Mouse (Mus musculus) CH12.LX (cell line): ENCODE results near the gene Zfp110. TPM values are rescaled to one million over a fixed set of nuclear protein-coding genes. Genes with fewer than 3 reads are reported as not detected.

Source experiments
- DNase-seq: peaks from one replicate; pipeline ENCODE4 v3.0.0-alpha.2; 2013; ENCODE audit errors: extremely low read depth
- H3K27ac ChIP-seq: 2 replicates; pipeline ENCODE4 v1.5.1; 2012; ENCODE audit warnings: low read depth, mild to moderate bottlenecking, control low read depth, moderate library complexity; ENCODE audit not compliant: insufficient read depth
- H3K27me3 ChIP-seq: replicated peaks from 2 replicates; pipeline ENCODE3; 2012; ENCODE audit warnings: inconsistent platforms
- H3K36me3 ChIP-seq, 2 experiments: replicated peaks in 1 of 2; 2 replicates each; pipeline versions ENCODE3 to v1.6.1; 2012; ENCODE audit warnings: inconsistent platforms in 1 of 2, low read length in 1 of 2, mild to moderate bottlenecking in 1 of 2, mixed read lengths in 1 of 2, moderate library complexity in 1 of 2; ENCODE audit not compliant: control insufficient read depth in 1 of 2, insufficient read depth in 1 of 2
- H3K4me1 ChIP-seq, 2 experiments: 2 replicates each; pipeline ENCODE4 v1.6.1; 2012; ENCODE audit warnings: inconsistent platforms in 1 of 2, moderate library complexity in 1 of 2; ENCODE audit not compliant: insufficient read depth in 2 of 2, control insufficient read depth in 1 of 2
- H3K4me2 ChIP-seq: 2 replicates; pipeline ENCODE4 v1.6.1; 2012; ENCODE audit warnings: low read depth, mild to moderate bottlenecking, control low read depth; ENCODE audit not compliant: poor library complexity, insufficient read depth, severe bottlenecking
- H3K4me3 ChIP-seq, 3 experiments: fragments of 150-350 bp in 1 of 3; sonication (generic) in 1 of 3; replicated peaks in 1 of 3; 2 replicates each; pipeline versions ENCODE3 to v1.5.1; 2011 to 2012; ENCODE audit warnings: low read depth in 2 of 3, low read length in 2 of 3, mild to moderate bottlenecking in 2 of 3, moderate library complexity in 2 of 3, control low read depth in 1 of 3, improper control_type of control experiment in 1 of 3, inconsistent platforms in 1 of 3, mixed read lengths in 1 of 3; ENCODE audit not compliant: poor library complexity in 1 of 3
- H3K79me2 ChIP-seq: replicated peaks from 2 replicates; pipeline ENCODE4 v1.6.1; 2012; ENCODE audit warnings: mild to moderate bottlenecking, moderate library complexity; ENCODE audit not compliant: control insufficient read depth, poor library complexity, insufficient read depth, severe bottlenecking; ENCODE audit errors: extremely low read depth
- H3K9ac ChIP-seq: 2 replicates; pipeline ENCODE4 v1.6.1; 2012; ENCODE audit warnings: low read depth, mild to moderate bottlenecking, control low read depth, moderate library complexity; ENCODE audit not compliant: insufficient read depth
- H3K9me3 ChIP-seq: replicated peaks from 2 replicates; pipeline ENCODE3; 2012; ENCODE audit warnings: low read length, inconsistent platforms, mixed read lengths
- BHLHE40 ChIP-seq: IDR thresholded peaks from 2 replicates; pipeline ENCODE4 v1.6.1; 2011; ENCODE audit warnings: mild to moderate bottlenecking, low read depth, low read length, improper control_type of control experiment
- CHD2 ChIP-seq: IDR thresholded peaks from 2 replicates; pipeline ENCODE4 v1.6.1; 2011; ENCODE audit warnings: low read length, improper control_type of control experiment
- CTCF ChIP-seq, 2 experiments: IDR thresholded peaks in 1 of 2; conservative IDR thresholded peaks in 1 of 2; 2 replicates each; pipeline ENCODE4 v1.5.1; 2011 to 2012; ENCODE audit warnings: low read depth in 2 of 2, low read length in 2 of 2, improper control_type of control experiment in 1 of 2, inconsistent platforms in 1 of 2, mild to moderate bottlenecking in 1 of 2, moderate library complexity in 1 of 2
- GABPA ChIP-seq: IDR thresholded peaks from 2 replicates; pipeline ENCODE4 v1.6.1; 2012; ENCODE audit warnings: low read depth, low read length, improper control_type of control experiment, inconsistent platforms; ENCODE audit not compliant: insufficient replicate concordance
- HCFC1 ChIP-seq: IDR thresholded peaks from 2 replicates; pipeline ENCODE4 v1.6.1; 2012; ENCODE audit warnings: low read depth, mild to moderate bottlenecking, inconsistent platforms, low read length, improper control_type of control experiment
- KAT2A ChIP-seq: IDR thresholded peaks from 2 replicates; pipeline ENCODE4 v1.6.1; 2012; ENCODE audit warnings: low read length, improper control_type of control experiment, inconsistent platforms; ENCODE audit not compliant: insufficient replicate concordance
- MAFK ChIP-seq: IDR thresholded peaks from 2 replicates; pipeline ENCODE4 v1.6.1; 2011; ENCODE audit warnings: low read length, improper control_type of control experiment; ENCODE audit not compliant: insufficient replicate concordance
- MEF2A ChIP-seq: IDR thresholded peaks from 2 replicates; pipeline ENCODE4 v1.6.1; 2014; ENCODE audit warnings: low read depth, mild to moderate bottlenecking, inconsistent platforms, low read length, improper control_type of control experiment, borderline replicate concordance
- MXI1 ChIP-seq: IDR thresholded peaks from 2 replicates; pipeline ENCODE4 v1.6.1; 2011; ENCODE audit warnings: mild to moderate bottlenecking, low read depth, low read length, improper control_type of control experiment
- NELFE ChIP-seq: IDR thresholded peaks from 2 replicates; pipeline ENCODE4 v1.6.1; 2011; ENCODE audit warnings: low read depth, low read length, improper control_type of control experiment
- PAX5 ChIP-seq: IDR thresholded peaks from 2 replicates; pipeline ENCODE4 v1.6.1; 2012; ENCODE audit warnings: low read length, inconsistent platforms, mixed read lengths
- POLR2A ChIP-seq: IDR thresholded peaks from 2 replicates; pipeline ENCODE4 v1.6.1; 2011; ENCODE audit warnings: low read depth, mild to moderate bottlenecking, improper control_type of control experiment, low read length
- RAD21 ChIP-seq: IDR thresholded peaks from 2 replicates; pipeline ENCODE4 v1.6.1; 2011; ENCODE audit warnings: low read depth, mild to moderate bottlenecking, low read length, improper control_type of control experiment, moderate library complexity
- SMC3 ChIP-seq: IDR thresholded peaks from 2 replicates; pipeline ENCODE4 v1.6.1; 2011; ENCODE audit warnings: low read depth, low read length, improper control_type of control experiment
- TCF12 ChIP-seq: IDR thresholded peaks from 2 replicates; pipeline ENCODE4 v1.6.1; 2014; ENCODE audit warnings: low read depth, mild to moderate bottlenecking, inconsistent platforms, low read length, improper control_type of control experiment
- UBTF ChIP-seq: IDR thresholded peaks from 2 replicates; pipeline ENCODE4 v1.6.1; 2012; ENCODE audit warnings: low read depth, mild to moderate bottlenecking, inconsistent platforms, low read length, improper control_type of control experiment, moderate library complexity
- USF1 ChIP-seq: IDR thresholded peaks from 2 replicates; pipeline ENCODE4 v1.6.1; 2014; ENCODE audit warnings: low read depth, mild to moderate bottlenecking, inconsistent platforms, low read length, improper control_type of control experiment
- USF2 ChIP-seq: conservative IDR thresholded peaks from 2 replicates; pipeline ENCODE4 v1.6.1; 2011; ENCODE audit warnings: low read depth, low read length, improper control_type of control experiment
- ZC3H11A ChIP-seq: IDR thresholded peaks from 2 replicates; pipeline ENCODE4 v1.6.1; 2012; ENCODE audit warnings: low read depth, mild to moderate bottlenecking, inconsistent platforms, low read length, improper control_type of control experiment
- ZKSCAN1 ChIP-seq: IDR thresholded peaks from 2 replicates; pipeline ENCODE4 v1.6.1; 2012; ENCODE audit warnings: low read depth, inconsistent platforms, low read length, improper control_type of control experiment, borderline replicate concordance
- ZNF384 ChIP-seq: IDR thresholded peaks from 2 replicates; pipeline ENCODE4 v1.6.1; 2012; ENCODE audit warnings: low read depth, low read length, improper control_type of control experiment, inconsistent platforms
- dilution Hi-C: fragments of 300-500 bp; cut with MboI; formaldehyde crosslinking; loops from 2 replicates; pipeline ENCODE4 v1.14.3; 2020; ENCODE audit warnings: low sequenced_read_pairs; ENCODE audit not compliant: extremely low pct_unique_long_range_greater_than_20kb, extremely low pct_ligation_motif_present
- in situ Hi-C: fragments of 300-500 bp; cut with MboI; formaldehyde crosslinking; loops from 3 replicates; pipeline ENCODE4 v1.14.3; 2019; ENCODE audit warnings: low sequenced_read_pairs, low pct_ligation_motif_present, low pct_unique_long_range_greater_than_20kb, mixed read lengths
- polyA plus RNA-seq: library from polyadenylated mRNA; unstranded; fragments of >175 nt; gene quantifications from 2 replicates; pipeline ENCODE4 v1.2.1, GENCODE M21; 2012; ENCODE audit warnings: low read depth; ENCODE audit not compliant: insufficient read length
- total RNA-seq, 2 experiments: library from RNA; depleted of rRNA; stranded (reverse); fragments of 300-350 nt in 1 of 2; fragments of >200 nt in 1 of 2; gene quantifications; 2 replicates each; pipeline ENCODE4 v1.2.3; 2012 to 2014

Zfp110 gene
- total and polyA plus RNA-seq, 3 experiments, result 14.8 to 29.3 (median 26.6) TPM

- no peaks in the 10 kb centered on the region for H3K4me1 ChIP-seq
- in situ Hi-C loops, result no loop called here
- no peak overlapping the region for H3K4me2 ChIP-seq
- dilution Hi-C loops, result no loop called here
- TF ChIP-seq GABPA, result no peak
- no peak for TF ChIP-seq KAT2A
- no peak for TF ChIP-seq PAX5
- no peak for TF ChIP-seq MEF2A
- no peak for TF ChIP-seq TCF12
- no peak; the same call in 1 of the 2 replicates for TF ChIP-seq ZC3H11A
- no peak for TF ChIP-seq POLR2A
- no peak for TF ChIP-seq ZKSCAN1
- no peak for TF ChIP-seq USF2
- TF ChIP-seq UBTF, result no peak
- no peak for TF ChIP-seq NELFE
- peak; percentile 29 to 72; a peak in 3 of 4 replicates for TF ChIP-seq CTCF (conservative IDR thresholded peaks at IDR 0.05 in 1 of 2, IDR thresholded peaks at IDR 0.05 in 1 of 2; ENCODE audit: low read depth in 2 of 2, low read length in 2 of 2)
- TF ChIP-seq USF1, result no peak
- peak; percentile 46 for TF ChIP-seq SMC3
- no peak for TF ChIP-seq MAFK
- TF ChIP-seq ZNF384, result no peak
- TF ChIP-seq RAD21, result peak; percentile 67
- TF ChIP-seq MXI1, result no peak
- TF ChIP-seq BHLHE40, result no peak
- no peak for TF ChIP-seq CHD2
- H3K27me3 ChIP-seq, result peaks cover 14% of the 10 kb centered on the region
- peaks cover 5% of the 10 kb centered on the region for H3K9me3 ChIP-seq
- DNase-seq, result peak; percentile 60
- no peaks in the 10 kb centered on the region for H3K36me3 ChIP-seq
- no peaks in the 10 kb centered on the region for H3K79me2 ChIP-seq
- no peak overlapping the region for H3K4me3 ChIP-seq
- no peak overlapping the region for H3K9ac ChIP-seq
- no peak overlapping the region for H3K27ac ChIP-seq
Observed at GRCm38 (mm10) chr7:12874301-12874700, 39.7 kb downstream of the Zfp110 start.

- no peaks in the 10 kb centered on the region for H3K27me3 ChIP-seq
- dilution Hi-C loops (no loop called here), in situ Hi-C loops (no loop called here)
Observed at GRCm38 (mm10) chr7:12880036-12880435, 45.5 kb downstream of the Zfp110 start.

More at GRCm38 (mm10) chr7:12880036-12880435, 45.5 kb downstream of the Zfp110 start:
- Histone ChIP-seq H3K4me1 (peaks cover 2 to 14% of the 10 kb centered on the region in 2 experiments; a peak in 2 of 4 replicates), H3K4me2 (no peak overlapping the region), H3K9me3 (peaks cover 2% of the 10 kb centered on the region), H3K36me3 (peaks cover 0 to 6% of the 10 kb centered on the region in 2 experiments), H3K4me3 (no peak overlapping the region)
- no peak for DNase-seq
- 0 out of 2 replicates have a peak, but pooled peaks have one; percentile 59 for TF ChIP-seq MEF2A
- TF ChIP-seq CHD2, result no peak
- no peak for TF ChIP-seq USF2
- no peak for TF ChIP-seq HCFC1
- TF ChIP-seq, all 38 proteins: peak for 1
- Histone ChIP-seq H3K27ac (no peak overlapping the region), H3K79me2 (no peaks in the 10 kb centered on the region), H3K9ac (no peak overlapping the region; the same call in 1 of the 2 replicates)
